Mouse (Mus musculus): ENCODE measurements around the gene Cmbl. TPM values are rescaled to one million over a fixed set of nuclear protein-coding genes. Genes with fewer than 3 reads are reported as not detected.

Gene Cmbl
- total and polyA plus RNA-seq, 2 experiments from 2014 or later = 21.2 to 24.9 TPM

DNA sequence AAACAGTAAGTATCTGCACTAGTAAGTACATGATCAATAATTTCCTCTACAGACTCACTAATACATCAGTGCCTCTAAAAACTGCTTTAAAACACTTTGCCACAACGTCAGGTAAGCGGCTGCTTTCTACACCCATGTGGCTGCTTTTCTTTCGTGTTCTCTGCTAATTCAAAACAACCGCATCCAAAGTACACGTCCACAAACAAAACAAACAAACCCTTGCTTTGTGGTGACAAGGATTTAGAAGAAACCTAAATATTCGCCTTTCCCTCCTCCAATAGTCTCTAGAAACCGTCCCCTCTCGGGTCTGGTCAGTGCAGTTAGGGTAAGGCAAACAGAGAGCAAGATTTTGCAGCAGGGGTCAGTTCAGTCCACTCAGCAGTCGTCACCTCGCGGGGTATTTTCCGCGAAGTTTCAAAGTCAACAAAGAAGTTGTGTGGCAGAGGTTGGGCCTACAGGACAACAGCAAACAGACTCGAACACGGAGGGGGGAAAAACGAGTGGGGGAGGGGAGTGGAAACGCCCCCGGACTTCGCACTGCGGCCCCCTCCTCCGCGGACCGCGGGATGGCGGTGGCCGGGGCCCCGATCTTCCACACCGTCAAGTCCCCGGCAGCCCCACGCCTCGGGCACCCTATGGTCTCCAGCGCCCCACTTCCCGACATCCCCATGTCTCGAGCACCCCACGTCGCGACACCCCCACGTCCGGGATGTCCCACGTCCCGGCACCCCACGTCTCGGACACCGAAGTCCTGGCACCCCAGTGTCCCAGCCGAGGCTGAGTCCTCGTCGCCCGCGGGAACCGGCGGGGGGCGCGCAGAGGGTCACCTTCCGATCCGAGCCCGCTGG, 35.2 kb upstream of the Cmbl start:
- Histone ChIP-seq H3K27ac (peak overlapping the region; percentile 98), H3K4me2 (ENCODE audit: low read depth, low read length) (peak overlapping the region; percentile 78), H3K36me3 (ENCODE audit: insufficient read depth, low read length) (no peaks in the 10 kb centered on the region), H3K4me1 (ENCODE audit: insufficient read depth, low read length) (peaks cover 4% of the 10 kb centered on the region; the same call in 1 of the 2 replicates), H3K9me3 (ENCODE audit: low read length) (no peaks in the 10 kb centered on the region), H3K9ac (replicated peaks; ENCODE audit: low read length) (peak overlapping the region; percentile 90), H3K27me3 (ENCODE audit: insufficient read depth, low read length) (no peaks in the 10 kb centered on the region), H3K4me3 (ENCODE audit: low read length) (peak overlapping the region; percentile 72)
- under 1% methylated on average over 52 of the region's 56 CpGs for WGBS
- ATAC-seq (peak; percentile 53), DNase-seq (ENCODE audit: low spot score) (peak; percentile 39)
- TF ChIP-seq CTCF (IDR thresholded peaks at IDR 0.05; ENCODE audit: low read depth) = no peak

DNA sequence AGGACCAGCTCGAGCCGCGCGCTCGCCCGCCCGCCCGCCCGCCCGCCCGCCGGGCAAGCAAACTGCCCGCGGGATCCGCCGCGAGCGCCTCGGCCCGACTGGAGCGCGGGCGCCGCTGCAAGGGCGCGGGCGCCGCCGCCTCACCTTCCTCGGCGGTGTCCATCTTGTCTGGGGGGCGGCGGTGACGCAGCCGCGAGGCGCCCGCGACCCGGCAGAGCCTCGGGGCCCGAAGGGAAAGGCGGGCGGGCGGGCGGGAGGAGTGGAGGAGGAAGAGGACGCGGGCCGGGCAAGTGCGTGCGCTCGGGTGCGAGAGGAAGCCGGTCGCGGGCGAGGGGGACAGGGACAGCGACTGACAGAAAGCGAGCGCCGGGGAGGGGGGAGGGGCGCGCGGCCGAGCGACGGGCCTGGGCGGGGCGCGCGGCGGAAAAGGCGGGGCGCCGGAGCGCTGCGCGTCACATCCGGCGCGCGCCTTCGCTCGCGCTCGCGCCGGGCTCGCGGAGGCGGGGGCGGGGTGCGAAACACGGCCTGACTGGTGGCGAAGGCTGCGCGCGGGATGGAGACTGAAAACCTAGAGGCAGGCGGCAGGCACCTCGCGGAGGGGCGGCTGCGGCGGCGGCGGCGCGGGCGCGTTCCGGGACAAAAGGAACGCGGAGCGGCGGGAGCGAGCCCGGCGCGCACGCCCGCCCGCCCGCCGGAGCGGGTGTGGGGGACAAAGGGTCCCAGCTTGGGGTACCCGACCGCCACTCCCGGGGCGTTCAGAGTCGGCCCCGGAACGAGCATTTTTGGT, 34.3 kb upstream of the Cmbl start, which contains the start of gene March6:
Gene March6 (minus strand): TSS at position 395 of the 787 bp plus-strand sequence.
- Histone ChIP-seq H3K9me3 (ENCODE audit: low read length) (no peaks in the 10 kb centered on the region), H3K27ac (peak within 1 kb of the TSS; percentile 98), H3K36me3 (ENCODE audit: insufficient read depth, low read length) (no peaks in the 10 kb centered on the region), H3K4me3 (ENCODE audit: low read length) (peak within 1 kb of the TSS; percentile 72), H3K4me1 (ENCODE audit: insufficient read depth, low read length) (peaks cover 11% of the 10 kb centered on the region; the same call in 1 of the 2 replicates), H3K9ac (replicated peaks; ENCODE audit: low read length) (peak within 1 kb of the TSS; percentile 90), H3K27me3 (ENCODE audit: insufficient read depth, low read length) (no peaks in the 10 kb centered on the region), H3K4me2 (ENCODE audit: low read depth, low read length) (peak within 1 kb of the TSS; percentile 78)
- DNase-seq (ENCODE audit: low spot score) (peak; percentile 98), ATAC-seq (peak; percentile 95)
- under 1% methylated on average over 77 of the region's 132 CpGs for WGBS
- no peak for TF ChIP-seq CTCF (IDR thresholded peaks at IDR 0.05; ENCODE audit: low read depth)

DNA sequence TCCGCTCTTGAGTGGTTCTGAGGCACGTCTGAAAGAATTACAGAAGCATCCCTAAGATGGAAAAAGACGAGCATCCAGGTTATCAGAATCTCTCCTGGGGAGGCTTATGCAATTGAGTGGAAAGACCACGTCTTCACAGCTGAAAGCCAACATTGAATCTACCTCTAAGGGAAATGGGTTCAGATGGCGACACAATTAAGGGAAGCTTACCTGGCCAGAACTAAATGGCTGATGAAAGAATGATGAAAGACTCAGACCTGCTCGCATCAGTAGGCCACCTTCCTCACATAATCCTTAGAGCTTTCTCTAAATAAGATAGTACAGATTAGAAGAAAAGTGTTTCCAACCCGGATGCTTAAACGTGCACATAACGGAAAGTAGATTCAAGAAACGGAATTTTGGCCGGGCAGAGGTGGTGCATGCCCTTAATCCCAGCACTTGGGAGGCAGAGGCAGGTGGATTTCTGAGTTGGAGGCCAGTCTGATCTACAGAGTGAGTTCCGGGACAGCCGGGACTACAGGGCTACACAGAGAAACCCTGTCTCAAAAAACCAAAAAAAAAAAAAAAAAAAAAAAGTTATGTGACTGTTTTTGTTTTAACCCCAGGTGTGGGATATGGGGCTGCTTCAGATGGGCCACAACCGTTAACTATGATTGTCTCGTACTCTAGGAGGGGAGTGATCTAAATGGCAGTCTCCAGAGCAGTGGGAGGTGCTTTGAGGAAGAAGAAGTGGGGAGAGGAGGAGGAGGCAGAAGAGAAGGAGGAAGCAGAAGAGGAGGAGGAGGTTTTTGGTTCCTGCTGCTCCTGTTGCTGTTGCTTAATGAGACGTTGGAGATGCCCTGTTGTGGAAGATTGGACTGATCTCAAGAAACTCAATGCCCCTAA, 33.5 kb upstream of the Cmbl start:
- H3K4me3 ChIP-seq (ENCODE audit: low read length) = peak overlapping the region; percentile 72
- peak overlapping the region; percentile 65 for H3K4me2 ChIP-seq (ENCODE audit: low read depth, low read length)
- peaks cover 19% of the 10 kb centered on the region for H3K4me1 ChIP-seq (ENCODE audit: insufficient read depth, low read length)
- no peaks in the 10 kb centered on the region for H3K27me3 ChIP-seq (ENCODE audit: insufficient read depth, low read length)
- DNase-seq (ENCODE audit: low spot score) = no peak
- no peaks in the 10 kb centered on the region for H3K9me3 ChIP-seq (ENCODE audit: low read length)
- peak overlapping the region; percentile 90 for H3K9ac ChIP-seq (replicated peaks; ENCODE audit: low read length)
- TF ChIP-seq CTCF (IDR thresholded peaks at IDR 0.05; ENCODE audit: low read depth) = no peak
- H3K36me3 ChIP-seq (ENCODE audit: insufficient read depth, low read length) = no peaks in the 10 kb centered on the region
- H3K27ac ChIP-seq = peak overlapping the region; percentile 98
- ATAC-seq = no peak
- WGBS = 18% methylated on average over 16 of the region's 16 CpGs

DNA sequence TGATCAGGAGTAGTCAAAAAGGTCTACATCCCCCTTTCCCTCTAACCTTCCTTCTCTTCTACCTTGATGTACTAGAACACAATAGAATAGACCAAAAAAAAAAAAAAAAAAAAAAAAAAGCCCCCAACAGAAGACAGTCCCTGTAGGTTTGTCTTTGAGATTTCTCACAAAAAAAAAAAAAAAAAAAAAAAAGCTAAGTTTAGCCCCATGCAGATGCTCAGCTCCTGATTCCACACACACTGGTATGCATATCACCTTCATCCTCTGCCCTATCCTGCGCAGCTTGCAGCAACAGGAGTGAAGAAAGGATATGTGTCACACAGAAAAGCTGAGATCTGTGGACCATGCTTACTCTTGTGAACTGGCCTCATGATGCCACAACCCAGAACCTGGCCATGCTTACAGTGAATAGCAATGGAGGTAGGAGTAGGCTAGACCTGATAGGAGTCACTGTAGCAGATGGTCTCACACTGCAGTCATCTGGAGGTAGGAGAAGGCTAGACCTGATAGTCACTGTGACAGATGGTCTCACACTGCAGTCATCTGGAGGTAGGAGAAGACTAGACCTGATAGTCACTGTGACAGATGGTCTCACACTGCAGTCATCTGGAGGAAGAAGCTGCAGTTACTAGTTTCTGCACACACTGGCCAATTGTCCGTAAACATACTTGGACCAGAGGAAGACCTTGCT, 32.7 kb upstream of the Cmbl start:
- H3K27ac ChIP-seq = no peak overlapping the region
- H3K9ac ChIP-seq (replicated peaks; ENCODE audit: low read length) = no peak overlapping the region
- no peaks in the 10 kb centered on the region for H3K36me3 ChIP-seq (ENCODE audit: insufficient read depth, low read length)
- TF ChIP-seq CTCF (IDR thresholded peaks at IDR 0.05; ENCODE audit: low read depth) = no peak
- H3K4me3 ChIP-seq (ENCODE audit: low read length) = no peak overlapping the region
- H3K9me3 ChIP-seq (ENCODE audit: low read length) = no peaks in the 10 kb centered on the region
- 95% methylated on average over 2 of the region's 2 CpGs for WGBS
- no peak for ATAC-seq
- no peak for DNase-seq (ENCODE audit: low spot score)
- H3K27me3 ChIP-seq (ENCODE audit: insufficient read depth, low read length) = no peaks in the 10 kb centered on the region
- H3K4me2 ChIP-seq (ENCODE audit: low read depth, low read length) = no peak overlapping the region
- H3K4me1 ChIP-seq (ENCODE audit: insufficient read depth, low read length) = peaks cover 20% of the 10 kb centered on the region

DNA sequence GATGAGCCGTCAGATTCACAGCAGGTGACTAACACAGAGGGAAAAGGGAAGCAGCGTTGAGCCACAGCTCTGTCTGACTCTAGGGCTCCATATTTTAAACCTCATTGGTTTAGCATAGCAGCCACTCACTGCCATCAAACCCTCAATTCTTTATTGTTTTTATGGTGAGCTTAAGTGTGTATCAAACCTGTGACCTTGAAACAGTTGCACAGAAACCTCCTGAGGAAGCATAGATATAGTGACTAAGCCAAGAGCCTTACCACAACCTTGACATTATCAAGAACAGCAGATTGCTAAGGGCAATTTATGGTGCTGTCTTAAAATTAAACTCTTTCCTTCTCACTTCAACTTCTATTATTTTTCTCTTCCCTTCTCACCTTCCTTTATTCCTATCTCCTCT, 31.7 kb upstream of the Cmbl start:
- no peak for TF ChIP-seq CTCF (IDR thresholded peaks at IDR 0.05; ENCODE audit: low read depth)
- no peak overlapping the region for H3K4me2 ChIP-seq (ENCODE audit: low read depth, low read length)
- no peaks in the 10 kb centered on the region for H3K27me3 ChIP-seq (ENCODE audit: insufficient read depth, low read length)

More for the DNA sequence above, 31.7 kb upstream of the Cmbl start:
- ATAC-seq (no peak), DNase-seq (ENCODE audit: low spot score) (no peak)
- H3K9me3 ChIP-seq (ENCODE audit: low read length) = no peaks in the 10 kb centered on the region
- H3K4me1 ChIP-seq (ENCODE audit: insufficient read depth, low read length) = peaks cover 20% of the 10 kb centered on the region
- no peak overlapping the region for H3K9ac ChIP-seq (replicated peaks; ENCODE audit: low read length)
- no peak overlapping the region for H3K4me3 ChIP-seq (ENCODE audit: low read length)
- WGBS = 41% methylated on average over 2 of the region's 2 CpGs
- H3K36me3 ChIP-seq (ENCODE audit: insufficient read depth, low read length) = no peaks in the 10 kb centered on the region
- H3K27ac ChIP-seq = no peak overlapping the region

All from hindbrain, postnatal 0 days (tissue).